Mouse (Mus musculus) myocyte (in vitro differentiated cells): ENCODE results near the gene Lfng. TPM values are rescaled to one million over a fixed set of nuclear protein-coding genes. Genes with fewer than 3 reads are reported as not detected.

Experiments
- H3K27me3 ChIP-seq: one replicate; pipeline ENCODE4 v1.6.1; 2011; ENCODE audit not compliant: control insufficient read depth, insufficient read depth, insufficient read length
- H3K36me3 ChIP-seq: one replicate; pipeline ENCODE4 v1.6.1; 2011; ENCODE audit not compliant: control insufficient read depth, insufficient read depth
- H3K4me2 ChIP-seq: one replicate; pipeline ENCODE4 v1.6.1; 2011; ENCODE audit warnings: low read depth, control low read depth
- H3K4me3 ChIP-seq: one replicate; pipeline ENCODE4 v1.5.1; 2011; ENCODE audit warnings: mild to moderate bottlenecking, control low read depth, moderate library complexity
- H3K79me2 ChIP-seq: one replicate; pipeline ENCODE4 v1.6.1; 2011; ENCODE audit not compliant: control insufficient read depth, insufficient read depth
- H3ac ChIP-seq: one replicate; pipeline ENCODE4 v1.6.1; 2011; ENCODE audit not compliant: control insufficient read depth, insufficient read length
- CEBPB ChIP-seq: IDR thresholded peaks from 2 replicates; pipeline ENCODE4 v1.6.1; 2011; ENCODE audit warnings: mild to moderate bottlenecking, moderate library complexity; ENCODE audit not compliant: poor library complexity, insufficient read depth, severe bottlenecking
- E2F4 ChIP-seq: IDR thresholded peaks from one replicate; pipeline ENCODE4 v1.6.1; 2011; ENCODE audit warnings: mild to moderate bottlenecking, control low read depth, moderate library complexity; ENCODE audit not compliant: insufficient read depth
- MAX ChIP-seq: IDR thresholded peaks from one replicate; pipeline ENCODE4 v1.6.1; 2011; ENCODE audit warnings: low read depth, mild to moderate bottlenecking, control low read depth
- MYOD1 ChIP-seq, 3 experiments: IDR thresholded peaks; one replicate each; pipeline ENCODE4 v1.6.1; 2011; ENCODE audit warnings: control low read depth in 2 of 3, low read depth in 2 of 3, mild to moderate bottlenecking in 2 of 3, moderate library complexity in 1 of 3; ENCODE audit not compliant: insufficient read length in 2 of 3, control insufficient read depth in 1 of 3
- MYOG ChIP-seq, 3 experiments: IDR thresholded peaks; one replicate each; pipeline ENCODE4 v1.6.1; 2011; ENCODE audit warnings: control low read depth in 2 of 3, low read depth in 2 of 3, mild to moderate bottlenecking in 2 of 3; ENCODE audit not compliant: insufficient read length in 2 of 3, control insufficient read depth in 1 of 3, insufficient read depth in 1 of 3
- POLR2A ChIP-seq: IDR thresholded peaks from one replicate; pipeline ENCODE4 v1.6.1; 2011; ENCODE audit warnings: low read depth, mild to moderate bottlenecking, control low read depth, moderate library complexity; ENCODE audit not compliant: insufficient read length
- POLR2AphosphoS2 ChIP-seq: IDR thresholded peaks from one replicate; pipeline ENCODE4 v1.6.1; 2011; ENCODE audit warnings: low read depth, control low read depth; ENCODE audit not compliant: insufficient read length
- REST ChIP-seq: IDR thresholded peaks from one replicate; pipeline ENCODE4 v1.6.1; 2011; ENCODE audit warnings: mild to moderate bottlenecking, control low read depth, moderate library complexity; ENCODE audit not compliant: insufficient read depth, insufficient read length
- SRF ChIP-seq: IDR thresholded peaks from one replicate; pipeline ENCODE4 v1.6.1; 2011; ENCODE audit warnings: low read depth; ENCODE audit not compliant: control insufficient read depth, insufficient read length
- TCF12 ChIP-seq: IDR thresholded peaks from one replicate; pipeline ENCODE4 v1.6.1; 2011; ENCODE audit warnings: mild to moderate bottlenecking, control low read depth; ENCODE audit not compliant: poor library complexity, insufficient read depth, severe bottlenecking
- TCF3 ChIP-seq: IDR thresholded peaks from one replicate; pipeline ENCODE4 v1.6.1; 2011; ENCODE audit warnings: low read depth, control low read depth; ENCODE audit not compliant: insufficient read length
- USF1 ChIP-seq: IDR thresholded peaks from one replicate; pipeline ENCODE4 v1.6.1; 2011; ENCODE audit warnings: low read depth, mild to moderate bottlenecking, control low read depth, moderate library complexity
- polyA plus RNA-seq: library from polyadenylated mRNA; unstranded; fragments of >200 nt; fragmentation: generic; extraction: Trizol; gene quantifications from one replicate; pipeline ENCODE4 v1.2.1, GENCODE M21; 2012; ENCODE audit warnings: missing spikeins

Lfng gene
- polyA plus RNA-seq, 1 experiment = 3.1 TPM

- Histone ChIP-seq H3K36me3 (no peaks in the 10 kb centered on the region), H3K79me2 (peaks cover 17% of the 10 kb centered on the region), H3K27me3 (no peaks in the 10 kb centered on the region), H3K4me2 (no peak overlapping the region), H3K4me3 (no peak overlapping the region), H3ac (no peak overlapping the region)
- TF ChIP-seq TCF3 (no peak), MAX (no peak), MYOG (IDR thresholded peaks at IDR 0.05; ENCODE audit: control insufficient read depth in 1 of 3, insufficient read depth in 1 of 3, insufficient read length in 2 of 3, low read depth in 2 of 3) (no peak), POLR2AphosphoS2 (no peak), REST (no peak), CEBPB (no peak), POLR2A (no peak), MYOD1 (IDR thresholded peaks at IDR 0.05; ENCODE audit: control insufficient read depth in 1 of 3, insufficient read length in 2 of 3, low read depth in 2 of 3) (no peak), TCF12 (no peak), SRF (no peak), E2F4 (no peak), USF1 (no peak)
These were observed 39.1 kb downstream of the Lfng start for GRCm38 (mm10) chr5:140646171-140646570.

GRCm38 (mm10) chr5:140647031-140647760 lies 40.1 kb downstream of the Lfng start:
- H3K4me2 ChIP-seq = peak overlapping the region; percentile 92
- no peak overlapping the region for H3ac ChIP-seq
- H3K36me3 ChIP-seq = no peaks in the 10 kb centered on the region
- TF ChIP-seq E2F4 (no peak), POLR2AphosphoS2 (no peak), MYOD1 (IDR thresholded peaks at IDR 0.05; ENCODE audit: control insufficient read depth in 1 of 3, insufficient read length in 2 of 3, low read depth in 2 of 3) (no peak), POLR2A (no peak), MAX (no peak), MYOG (IDR thresholded peaks at IDR 0.05; ENCODE audit: control insufficient read depth in 1 of 3, insufficient read depth in 1 of 3, insufficient read length in 2 of 3, low read depth in 2 of 3) (no peak), USF1 (no peak), SRF (no peak), REST (no peak), TCF12 (no peak)
- H3K27me3 ChIP-seq = no peaks in the 10 kb centered on the region
- peaks cover 17% of the 10 kb centered on the region for H3K79me2 ChIP-seq
- peak overlapping the region; percentile 47 for H3K4me3 ChIP-seq

GRCm38 (mm10) chr5:140647821-140648518 lies 40.9 kb downstream of the Lfng start:
- no peaks in the 10 kb centered on the region for H3K36me3 ChIP-seq
- peak overlapping the region; percentile 92 for H3K4me2 ChIP-seq
- TF ChIP-seq MAX (no peak), TCF3 (no peak), REST (no peak), E2F4 (no peak)

GRCm38 (mm10) chr5:140648519-140649100 lies 41.5 kb downstream of the Lfng start, which contains the start of gene Ttyh3:
Gene Ttyh3 (minus strand): TSS chr5:140649031.
- peaks cover 17% of the 10 kb centered on the region for H3K79me2 ChIP-seq
- H3ac ChIP-seq = peak within 1 kb of the TSS; percentile 88
- H3K4me3 ChIP-seq = peak within 1 kb of the TSS; percentile 47
- no peaks in the 10 kb centered on the region for H3K36me3 ChIP-seq
- H3K4me2 ChIP-seq = peak within 1 kb of the TSS; percentile 98
- H3K27me3 ChIP-seq = no peaks in the 10 kb centered on the region
- TF ChIP-seq MYOD1 (IDR thresholded peaks at IDR 0.05; ENCODE audit: control insufficient read depth in 1 of 3, insufficient read length in 2 of 3, low read depth in 2 of 3) = no peak
- no peak for TF ChIP-seq MYOG (IDR thresholded peaks at IDR 0.05; ENCODE audit: control insufficient read depth in 1 of 3, insufficient read depth in 1 of 3, insufficient read length in 2 of 3, low read depth in 2 of 3)
- peak; percentile 11 for TF ChIP-seq POLR2AphosphoS2
- no peak for TF ChIP-seq REST
- TF ChIP-seq POLR2A = peak; percentile 61
- TF ChIP-seq TCF3 = no peak
- TF ChIP-seq TCF12 = no peak

More at GRCm38 (mm10) chr5:140647821-140648518, 40.9 kb downstream of the Lfng start:
- peak overlapping the region; percentile 47 for H3K4me3 ChIP-seq
- H3K27me3 ChIP-seq = no peaks in the 10 kb centered on the region
- peak overlapping the region; percentile 88 for H3ac ChIP-seq
- H3K79me2 ChIP-seq = peaks cover 17% of the 10 kb centered on the region
